Mouse (Mus musculus): ENCODE results near the gene Ech1.
A peak's percentile ranks its signal among the peaks of the same experiment; 100 is the strongest.

Gene Ech1

DNA sequence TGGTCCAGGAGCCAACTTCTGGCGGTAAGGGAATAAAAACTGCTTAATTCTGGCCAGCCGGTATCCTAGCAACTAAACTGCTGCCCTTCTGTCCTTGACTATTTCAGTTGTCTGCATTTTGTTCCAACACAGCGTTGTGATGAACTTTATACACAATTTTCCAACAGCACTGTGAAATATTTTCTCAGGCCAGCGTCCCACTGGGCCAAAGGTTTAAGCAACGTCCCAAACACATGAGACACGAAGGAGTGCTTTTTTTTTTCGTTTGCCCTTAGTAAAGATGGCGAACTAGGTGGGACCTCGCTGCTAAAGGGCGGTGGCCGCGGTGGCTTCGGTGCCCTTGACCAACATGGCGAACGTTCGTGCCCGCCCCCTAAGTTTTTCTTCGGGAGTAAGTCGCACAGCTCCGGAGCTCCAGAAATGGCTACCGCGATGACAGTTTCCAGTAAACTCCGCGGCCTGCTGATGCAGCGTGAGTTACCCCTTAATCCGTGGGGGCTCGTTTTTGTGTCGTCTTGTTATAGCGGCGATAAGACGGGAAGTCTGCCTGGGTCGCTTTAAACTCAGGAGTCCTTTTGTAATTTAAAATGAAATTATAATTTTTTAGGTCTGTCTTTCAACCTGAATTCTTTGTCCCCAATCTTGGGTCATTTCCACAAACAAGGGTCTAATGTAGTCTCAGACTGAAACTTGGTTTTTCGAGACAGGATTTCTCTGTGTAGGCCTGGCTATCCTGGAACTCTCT lies at the start of gene Ech1:
TSS of gene Ech1 (plus strand) at position 277 of the 745 bp plus-strand sequence.
- DNase-seq (ENCODE audit: low spot score): peak; percentile 81

DNA sequence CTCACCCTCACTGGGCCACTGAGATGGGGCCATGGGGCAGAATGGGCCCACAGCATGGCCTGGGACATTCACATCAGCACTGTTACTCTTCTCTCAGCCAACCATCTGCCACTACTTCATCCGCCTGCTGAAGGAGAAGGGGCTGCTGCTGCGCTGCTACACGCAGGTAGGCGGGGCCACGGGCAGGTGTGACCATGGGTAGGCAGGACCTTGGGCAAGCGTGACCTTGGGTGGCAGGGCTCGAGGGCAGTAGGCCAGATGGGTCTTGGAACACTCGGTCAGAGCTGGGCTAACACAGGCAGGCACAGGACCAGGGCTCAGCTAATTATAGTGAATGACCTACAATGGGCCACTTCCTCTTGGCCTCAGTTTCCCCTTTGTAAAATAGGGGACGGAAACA lies 46.2 kb upstream of the Ech1 start:
- no peak for DNase-seq (ENCODE audit: low spot score)

DNA sequence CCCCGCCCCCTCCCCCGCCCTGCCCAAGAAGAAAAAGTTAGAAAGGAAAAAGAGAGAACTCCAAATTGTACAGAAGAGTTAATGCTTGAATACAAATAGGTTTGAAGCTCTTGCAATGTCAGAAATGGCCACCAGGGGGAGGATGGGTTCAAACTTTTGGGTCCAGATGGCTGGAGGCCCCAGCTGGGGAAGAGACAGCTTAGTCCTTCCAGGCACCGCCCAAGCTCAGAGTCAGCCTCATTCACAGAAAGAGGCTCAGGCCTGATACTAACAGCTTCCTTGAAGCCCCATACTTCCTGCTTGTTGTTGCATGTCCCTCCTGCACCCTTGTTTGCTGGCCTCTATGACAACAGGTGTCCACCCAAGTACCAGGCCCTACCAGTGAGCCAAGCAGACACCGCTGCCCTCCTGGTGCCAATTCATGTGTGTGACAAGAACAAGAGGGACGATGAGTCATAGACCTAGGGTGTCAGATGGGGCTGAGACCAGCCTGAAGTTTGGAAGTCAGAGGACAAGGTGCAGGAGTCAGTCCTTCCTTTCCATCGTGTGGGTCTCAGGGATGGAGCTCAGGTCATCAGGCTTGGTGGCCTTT lies 44.9 kb upstream of the Ech1 start:
- DNase-seq (ENCODE audit: low spot score): peak; percentile 76

DNA sequence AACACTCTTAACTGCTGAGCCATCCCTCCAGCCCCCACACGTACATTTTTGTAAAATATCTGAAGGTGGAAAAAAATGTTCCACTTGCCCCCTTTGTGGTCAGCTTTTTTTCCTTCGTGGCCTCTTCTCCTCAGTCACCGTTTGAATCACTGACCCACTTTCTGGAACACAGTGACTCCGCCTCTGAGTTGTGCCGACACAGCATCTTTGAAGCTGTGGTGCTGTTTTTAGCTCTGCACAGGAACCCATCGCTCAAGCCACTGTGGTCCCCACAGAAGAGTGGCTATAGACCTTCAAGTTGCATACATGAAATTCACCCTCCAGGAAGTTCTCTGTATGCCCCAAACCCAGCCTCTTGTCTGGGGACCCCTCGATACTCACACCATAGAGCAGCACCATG lies 44.2 kb upstream of the Ech1 start:
- DNase-seq (ENCODE audit: low spot score): no peak

DNA sequence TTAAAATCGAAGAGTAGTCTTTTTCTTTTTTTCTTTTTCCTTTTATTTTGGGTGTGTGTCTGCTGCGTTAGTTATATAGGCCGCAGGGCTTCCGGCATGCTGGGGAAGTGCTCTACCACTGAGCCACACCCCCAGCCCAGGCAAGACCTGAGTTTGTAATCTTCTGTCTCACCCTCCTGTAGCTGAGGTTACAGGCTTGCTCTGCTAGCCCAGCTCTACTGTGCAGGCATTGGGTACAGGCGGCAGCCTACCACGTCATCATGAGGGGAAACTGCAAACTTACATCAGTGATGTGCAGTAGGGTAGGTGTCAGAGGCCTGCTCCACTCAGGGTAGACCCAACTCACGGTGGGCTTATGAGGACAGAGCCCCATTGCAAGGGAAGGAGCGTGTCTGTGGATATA lies 43.8 kb upstream of the Ech1 start:
- DNase-seq (ENCODE audit: low spot score): peak; percentile 36

DNA sequence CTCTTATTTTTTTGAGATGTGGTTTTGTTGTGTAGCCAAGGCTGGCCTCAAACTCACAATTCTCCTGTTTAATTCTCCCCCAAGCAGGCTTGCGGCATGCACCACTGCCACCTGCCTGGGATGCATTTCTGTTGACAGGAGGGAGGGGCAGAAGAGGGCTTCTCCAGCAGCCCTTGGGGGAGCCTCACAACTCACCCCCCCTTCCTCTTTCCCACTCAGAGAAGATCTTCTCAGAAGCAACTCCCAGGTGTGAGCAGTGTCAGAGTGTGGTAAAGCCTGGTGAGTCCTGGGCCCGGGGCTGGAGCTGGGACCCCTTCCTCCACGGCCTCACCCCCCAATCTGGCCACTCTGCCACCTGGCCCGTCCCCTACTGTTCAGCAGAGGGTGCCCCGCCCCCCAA lies 39.9 kb upstream of the Ech1 start:
- no peak for DNase-seq (ENCODE audit: low spot score)

DNA sequence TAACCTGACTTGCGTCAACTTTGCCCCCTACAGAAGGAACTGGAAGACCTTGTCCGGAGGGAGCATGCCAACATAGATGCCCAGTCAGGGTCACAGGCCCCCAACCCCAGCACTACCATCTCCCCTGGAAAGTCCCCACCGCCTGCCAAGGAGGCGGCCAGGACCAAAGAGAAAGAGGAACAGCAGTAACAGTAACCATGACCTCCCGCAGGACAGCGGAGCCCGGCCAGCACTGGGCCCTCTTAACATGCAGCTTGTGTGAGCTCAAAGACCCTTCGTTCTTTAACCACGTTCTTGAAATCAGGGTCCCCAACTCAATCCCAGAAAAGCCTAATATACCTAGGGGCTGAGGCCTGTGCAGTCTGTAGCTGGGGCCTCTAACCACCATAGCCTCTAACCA lies 37.1 kb upstream of the Ech1 start:
- DNase-seq (ENCODE audit: low spot score): no peak

DNA sequence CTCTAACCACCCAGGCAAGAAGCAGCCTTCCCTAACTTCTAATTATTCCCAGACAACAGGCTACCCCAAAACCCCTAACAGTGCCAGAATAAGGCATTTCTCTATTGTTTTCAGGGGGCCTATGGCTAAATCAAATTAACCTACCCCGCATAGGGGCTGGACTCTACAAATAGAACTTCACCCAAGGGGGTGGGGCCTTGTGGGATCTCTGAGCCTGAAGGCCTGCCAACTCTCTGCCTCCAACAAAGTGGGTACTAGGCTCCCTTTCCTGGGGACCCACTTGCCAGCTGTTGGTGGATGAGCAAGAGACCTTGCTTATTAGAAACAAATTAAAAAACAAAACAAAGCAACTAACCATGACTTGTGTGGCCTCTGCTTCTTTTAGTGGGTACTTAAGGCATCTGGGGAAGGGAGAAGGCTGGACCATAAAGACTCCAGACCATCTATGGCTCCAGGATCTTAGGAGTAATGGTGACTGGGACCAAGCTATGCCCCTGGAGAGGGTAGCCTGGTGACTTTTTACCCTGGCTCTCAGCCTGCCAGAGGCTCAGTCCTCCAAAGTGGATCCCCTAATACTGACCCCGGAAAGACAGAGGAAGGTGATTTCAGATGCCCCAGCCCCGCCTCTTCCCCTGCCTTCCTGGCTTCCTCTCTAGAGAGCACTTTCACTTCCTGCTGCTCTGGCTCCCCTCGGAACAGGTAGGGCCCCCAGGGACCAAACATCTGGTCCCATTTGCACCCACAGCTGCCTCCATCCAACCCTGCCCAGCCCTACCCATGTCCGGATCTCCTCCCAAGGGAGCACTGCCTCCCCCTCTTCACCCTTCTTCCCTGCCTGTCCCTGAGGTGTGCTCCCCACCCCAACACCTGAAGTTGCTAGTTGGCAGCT lies 36.5 kb upstream of the Ech1 start, which contains the start of gene Rinl:
TSS of gene Rinl (plus strand) at position 663 of the 889 bp plus-strand sequence.
- peak; percentile 60 for DNase-seq (ENCODE audit: low spot score)

DNA sequence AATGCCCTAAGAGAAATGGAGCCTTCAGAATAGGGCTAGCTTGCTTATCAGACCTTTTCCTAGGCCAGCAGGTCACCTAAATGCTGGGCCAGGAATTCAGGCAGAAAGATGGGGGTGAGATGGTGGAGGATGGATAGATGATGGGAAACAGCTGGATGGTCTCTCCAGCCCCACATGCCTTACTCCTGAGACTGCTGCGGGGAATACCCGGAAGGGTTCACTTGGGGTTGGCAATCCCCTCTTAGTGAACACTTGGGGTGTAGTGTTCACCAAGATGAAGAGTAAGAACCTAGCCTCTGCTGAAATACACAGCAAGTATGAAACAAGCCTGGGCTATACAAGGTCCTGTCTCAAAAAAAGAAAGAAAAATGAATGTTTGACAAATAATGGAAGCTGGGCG lies 35.8 kb upstream of the Ech1 start:
- no peak for DNase-seq (ENCODE audit: low spot score)

DNA sequence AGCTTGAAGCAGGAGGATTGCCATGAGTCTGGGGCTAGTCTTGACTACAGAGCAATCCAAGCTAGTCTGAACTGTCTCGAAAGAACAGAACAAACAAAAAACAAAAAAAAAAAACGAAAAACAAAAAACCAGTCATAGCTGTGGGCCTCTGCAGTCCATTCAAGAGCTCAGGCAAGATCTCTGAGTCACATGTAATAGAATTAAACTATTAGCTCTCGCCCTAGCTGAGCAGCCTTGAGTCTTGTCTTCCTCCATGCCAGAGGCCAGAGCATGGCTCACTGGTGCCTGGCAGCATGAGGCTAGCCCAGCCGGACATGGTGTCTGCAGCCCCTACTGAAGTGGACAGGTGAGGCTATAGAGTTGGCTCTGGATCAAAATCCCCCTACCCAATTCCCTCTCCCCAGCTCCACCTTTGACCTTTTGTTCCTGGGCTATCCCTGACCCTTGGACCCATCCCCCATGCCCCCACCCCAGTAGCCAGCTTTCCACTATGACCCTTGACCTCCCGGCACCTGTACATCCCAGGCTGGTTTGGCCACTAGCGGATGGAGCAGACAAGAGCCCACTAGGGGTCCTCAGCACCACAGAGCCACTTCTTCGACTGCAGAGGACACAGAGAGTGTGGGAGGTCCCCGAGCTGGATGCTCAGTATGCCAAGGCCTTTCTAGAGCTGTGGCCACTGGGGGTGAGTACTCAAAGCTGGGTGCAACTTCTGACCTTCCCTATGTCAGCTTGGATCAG lies 34.8 kb upstream of the Ech1 start:
- DNase-seq (ENCODE audit: low spot score): no peak

DNA sequence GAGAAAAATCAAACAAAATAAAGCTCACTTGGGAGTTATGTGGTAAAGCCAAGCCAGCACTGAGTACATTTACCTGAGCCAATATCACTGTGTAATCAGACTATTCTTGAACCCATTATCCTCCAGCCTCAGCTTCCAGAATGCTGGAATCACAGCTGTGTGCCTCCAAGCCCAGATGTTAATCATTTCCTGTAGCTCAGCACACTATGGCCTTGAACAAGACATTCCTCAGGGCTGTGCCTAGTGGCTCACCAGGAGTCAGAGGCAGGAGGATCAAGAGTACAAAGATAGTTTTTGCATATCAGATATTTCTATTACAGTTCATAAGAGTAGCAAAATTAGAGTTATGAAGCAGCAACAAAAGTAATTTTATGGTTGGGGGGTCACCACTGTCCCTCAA lies 33.3 kb upstream of the Ech1 start:
- DNase-seq (ENCODE audit: low spot score): no peak

DNA sequence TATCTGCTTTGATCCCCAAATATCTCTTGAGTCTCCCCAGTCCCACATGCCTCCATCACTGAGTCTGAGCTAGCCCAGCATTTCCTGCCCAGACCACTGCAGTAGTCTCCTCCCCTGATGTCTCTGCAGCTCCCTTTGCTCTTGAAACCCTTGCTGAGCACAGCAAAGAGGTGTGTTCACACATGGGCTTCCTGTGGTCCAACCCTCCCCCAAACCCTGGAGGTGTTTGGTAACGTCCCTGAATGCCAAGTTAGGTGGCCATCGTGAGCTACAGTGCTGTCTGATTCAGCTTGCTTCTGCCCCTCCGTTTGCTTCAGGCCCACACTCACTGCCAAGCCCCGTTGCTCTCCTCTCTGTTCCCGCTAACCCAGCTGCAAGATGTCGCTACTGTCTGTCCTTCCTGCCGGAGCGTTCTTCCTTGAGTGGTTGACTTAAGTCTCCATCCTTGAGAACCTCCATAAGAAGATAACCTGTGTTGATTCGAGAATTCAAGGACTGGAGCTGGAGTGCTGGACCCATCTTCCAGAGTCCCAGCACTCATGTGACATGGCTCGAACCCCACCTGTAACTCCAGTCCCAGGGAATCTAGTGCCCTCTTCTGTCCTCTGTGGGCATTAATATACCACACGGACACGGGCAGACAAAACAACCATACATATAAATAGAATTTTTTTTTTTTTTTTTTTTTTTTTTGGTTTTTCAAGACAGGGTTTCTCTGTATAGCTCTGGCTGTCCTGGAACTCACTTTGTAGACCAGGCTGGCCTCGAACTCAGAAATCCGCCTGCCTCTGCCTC lies 32.4 kb upstream of the Ech1 start:
- no peak for DNase-seq (ENCODE audit: low spot score)

DNA sequence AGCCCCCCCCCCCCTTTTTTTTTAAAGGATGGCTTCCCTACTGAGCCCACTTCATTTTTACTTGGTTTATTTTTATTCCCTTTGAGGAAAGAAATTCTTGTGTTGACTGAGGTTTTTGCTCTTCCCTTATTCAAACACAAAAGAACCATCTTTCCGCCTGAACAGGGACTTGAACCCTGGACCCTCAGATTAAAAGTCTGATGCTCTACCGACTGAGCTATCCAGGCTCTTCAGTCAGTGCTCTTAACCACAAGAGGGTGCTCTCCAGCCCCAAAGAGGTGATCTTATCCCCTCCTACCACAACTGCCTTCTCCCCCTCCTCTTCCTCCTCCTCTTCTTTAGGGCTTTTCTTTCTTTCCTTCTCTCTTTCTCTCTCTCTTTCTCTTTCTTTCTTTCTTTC lies 31.2 kb upstream of the Ech1 start:
- DNase-seq (ENCODE audit: low spot score): no peak

DNA sequence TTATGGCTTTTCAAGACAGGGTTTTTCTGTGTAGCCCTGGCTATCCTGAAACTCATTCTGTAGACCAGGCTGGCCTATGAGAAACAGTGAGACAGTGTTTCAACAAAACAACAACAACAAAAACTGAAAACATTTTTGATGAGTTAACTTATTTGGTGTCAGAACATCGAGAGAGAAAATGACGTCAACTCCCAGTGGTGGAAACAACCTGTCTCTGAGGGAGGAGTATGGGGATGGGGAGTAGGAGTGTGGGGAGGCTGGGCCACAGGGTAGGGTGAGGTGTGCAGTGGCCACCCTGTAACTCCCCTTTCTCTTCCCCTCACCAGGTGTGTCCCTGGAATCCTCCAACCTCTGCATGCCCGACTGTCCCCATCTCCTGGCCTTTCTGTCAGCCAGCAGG lies 30.5 kb upstream of the Ech1 start:
- DNase-seq (ENCODE audit: low spot score): no peak

DNA sequence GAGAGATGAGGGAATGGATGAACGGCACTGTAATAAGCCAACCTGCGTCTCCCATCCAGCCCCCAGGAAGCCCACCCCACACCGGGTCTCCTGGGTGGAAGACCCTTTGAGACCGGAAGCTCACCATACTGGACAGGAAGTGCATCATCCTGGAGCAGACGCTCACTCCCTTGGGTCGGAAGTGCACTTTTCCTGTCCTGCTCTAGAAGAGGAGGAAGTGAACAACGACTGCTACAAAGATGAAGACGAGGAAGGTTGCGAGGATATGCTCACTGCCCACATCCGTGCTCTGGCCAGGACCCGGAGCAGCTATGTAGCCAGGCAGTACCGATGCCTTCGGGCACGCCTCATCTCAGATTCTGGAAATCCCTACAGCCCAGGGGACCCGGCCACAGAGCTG lies 29.2 kb upstream of the Ech1 start:
- DNase-seq (ENCODE audit: low spot score): no peak

DNA sequence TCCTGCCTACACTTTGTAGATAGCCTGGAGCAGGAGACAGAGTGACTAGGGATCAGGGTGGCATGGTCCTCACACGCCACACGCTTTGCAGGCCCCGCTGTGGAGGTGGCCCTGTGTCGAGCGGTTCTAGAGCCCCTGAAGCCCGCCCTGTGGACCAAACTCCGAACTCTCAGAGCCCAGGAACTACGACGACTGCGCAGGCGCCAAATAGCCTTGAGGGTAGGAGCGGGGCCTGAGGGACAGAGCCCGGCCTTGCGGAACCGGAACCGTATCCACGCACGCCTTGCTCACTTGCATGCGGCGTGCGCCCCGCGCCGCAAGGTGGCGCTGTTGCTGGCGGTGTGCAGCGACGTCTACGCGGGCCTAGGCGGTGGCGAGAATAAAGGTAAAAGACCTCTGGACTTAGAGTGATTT lies 28.4 kb upstream of the Ech1 start:
- peak; percentile 72 for DNase-seq (ENCODE audit: low spot score)

DNA sequence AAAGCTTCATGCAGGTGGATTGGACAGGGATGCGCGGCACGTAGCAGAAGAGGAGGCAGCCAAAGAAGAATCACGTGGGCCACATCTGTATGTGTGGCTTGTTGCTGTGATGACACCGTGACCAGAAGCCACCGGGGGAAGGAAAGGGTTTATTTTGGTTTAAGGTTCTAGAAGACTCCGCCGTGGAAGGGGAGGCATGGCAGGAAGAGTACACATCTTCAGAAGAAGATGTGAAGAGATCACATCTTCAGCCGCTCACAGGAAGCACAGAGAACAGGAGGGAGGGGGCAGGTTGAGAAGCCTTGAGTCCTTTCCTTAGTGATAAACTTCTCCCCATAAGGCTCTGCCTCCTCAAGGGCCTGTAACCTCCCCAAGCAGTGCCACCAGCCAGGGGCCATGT lies 25.0 kb upstream of the Ech1 start:
- DNase-seq (ENCODE audit: low spot score): no peak

DNA sequence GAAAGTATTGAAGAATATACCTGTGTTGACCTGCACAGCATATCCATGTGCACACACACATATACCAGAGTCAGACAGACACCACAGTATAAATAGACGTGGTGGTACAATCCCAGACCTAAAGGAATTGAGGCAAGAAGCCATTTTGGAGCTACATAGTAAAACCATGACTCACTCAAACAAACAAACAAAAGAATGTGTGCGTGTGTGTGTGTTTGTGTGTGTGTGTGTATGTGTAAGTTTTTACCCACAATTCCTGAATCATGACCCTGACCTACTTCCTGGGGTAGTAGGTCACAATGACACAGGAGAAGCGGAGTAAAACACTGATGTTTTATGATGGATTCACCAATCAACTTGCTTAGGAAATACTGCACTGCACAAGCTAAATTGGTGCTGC lies 23.6 kb upstream of the Ech1 start:
- DNase-seq (ENCODE audit: low spot score): no peak

DNA sequence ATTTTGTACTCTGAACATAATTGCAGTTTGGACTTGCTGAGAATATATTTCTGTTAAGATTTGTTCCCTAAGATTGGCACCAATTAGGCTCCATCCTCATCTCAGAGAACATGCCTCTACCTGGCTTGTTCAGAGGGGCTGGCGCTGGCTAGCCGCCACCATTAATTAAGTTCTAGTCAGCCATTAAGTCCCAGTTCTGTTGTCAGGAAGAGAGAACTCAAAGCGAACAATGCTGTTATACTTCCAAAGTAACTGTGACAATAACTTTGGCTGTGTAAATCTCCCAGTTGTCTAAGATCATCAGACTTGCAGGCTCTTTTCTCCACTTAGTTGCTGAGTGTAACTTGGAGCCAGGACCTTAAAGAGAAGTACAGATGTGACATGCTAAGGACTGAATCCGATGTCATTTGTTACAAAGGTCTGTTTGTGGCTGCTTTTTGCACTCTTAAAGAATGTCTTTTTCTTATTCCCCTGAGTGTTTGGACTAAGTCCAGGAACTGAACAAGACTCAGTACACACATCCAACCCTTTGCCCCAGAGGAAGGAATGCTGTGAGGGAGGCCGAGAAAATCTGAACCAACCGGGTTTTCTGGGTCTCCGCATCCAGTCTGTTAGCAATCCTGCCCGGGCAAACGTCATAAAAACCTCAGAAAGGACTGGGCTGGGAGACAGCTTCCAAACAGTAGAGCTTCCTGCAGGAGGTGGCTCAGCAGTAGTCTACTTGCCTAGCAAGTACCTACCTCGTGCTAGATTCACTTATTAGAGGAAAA lies 22.9 kb upstream of the Ech1 start:
- no peak for DNase-seq (ENCODE audit: low spot score)

DNA sequence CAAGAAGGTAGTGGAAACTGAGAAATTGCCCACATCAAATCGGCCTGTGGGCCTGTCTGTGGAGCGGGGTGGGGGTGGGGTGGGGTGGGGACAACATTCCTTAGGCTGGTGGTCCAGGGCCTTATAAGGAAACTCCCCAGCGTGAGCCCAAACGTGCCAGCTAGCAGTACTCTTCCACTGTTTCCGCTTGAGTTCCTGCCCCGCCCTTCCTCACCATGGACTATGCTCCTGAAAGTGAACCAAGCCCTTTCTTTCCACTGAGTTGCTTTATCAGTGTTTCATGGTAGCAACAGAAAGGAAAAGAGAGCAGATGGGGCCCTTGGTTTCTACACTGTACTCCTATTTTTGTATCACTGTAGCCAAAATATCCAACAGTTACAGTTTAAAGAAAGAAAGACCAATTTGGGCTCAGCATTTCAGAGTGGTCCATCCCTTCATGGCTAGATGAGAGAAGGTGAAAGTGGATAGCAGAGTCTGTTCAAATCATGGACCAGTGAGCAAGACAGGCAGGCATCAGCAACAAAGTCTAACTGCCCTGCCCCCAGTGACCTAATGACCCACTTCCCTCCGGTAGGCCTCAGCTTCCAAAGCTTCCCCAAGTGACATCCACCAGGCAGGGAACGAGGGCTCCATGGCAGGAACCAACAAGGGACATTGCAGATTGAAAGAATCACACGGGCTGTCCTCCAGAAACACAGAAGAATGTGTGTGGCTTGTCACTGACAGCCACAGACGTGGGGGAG lies 22.0 kb upstream of the Ech1 start:
- DNase-seq (ENCODE audit: low spot score): no peak

Measured in spleen, adult 12 weeks (tissue).